Mouse (Mus musculus): ENCODE results near the gene Gm17490. TPM values are rescaled to one million over a fixed set of nuclear protein-coding genes. Genes with fewer than 3 reads are reported as not detected.

Gene Gm17490
- total RNA-seq, 2 experiments from 2014 or later: not detected

- TF ChIP-seq CTCF (IDR thresholded peaks at IDR 0.05): no peak
- DNase-seq (ENCODE audit: extremely low spot score in 1 of 2, low spot score in 2 of 2): no peak
- H3K27ac ChIP-seq: no peak overlapping the region
- H3K4me3 ChIP-seq: no peak overlapping the region
- intact Hi-C loops (cut with DNase I): no loop called here
Observed at GRCm38 (mm10) chr2:11653330-11653729, 27.3 kb upstream of the Gm17490 start.

GRCm38 (mm10) chr2:11652780-11653179 lies 26.7 kb upstream of the Gm17490 start:
- intact Hi-C loops (cut with DNase I): no loop called here
- no peak overlapping the region for H3K27ac ChIP-seq
- no peak for TF ChIP-seq CTCF (IDR thresholded peaks at IDR 0.05)
- H3K4me3 ChIP-seq: no peak overlapping the region
- no peak for DNase-seq (ENCODE audit: extremely low spot score in 1 of 2, low spot score in 2 of 2)

GRCm38 (mm10) chr2:11652196-11652595 lies 26.1 kb upstream of the Gm17490 start:
- DNase-seq (ENCODE audit: extremely low spot score in 1 of 2, low spot score in 2 of 2): no peak
- intact Hi-C loops (cut with DNase I): no loop called here
- no peak overlapping the region for H3K27ac ChIP-seq
- H3K4me3 ChIP-seq: no peak overlapping the region
- TF ChIP-seq CTCF (IDR thresholded peaks at IDR 0.05): no peak

- Histone ChIP-seq H3K4me3 (no peak overlapping the region), H3K27ac (no peak overlapping the region)
- TF ChIP-seq CTCF (IDR thresholded peaks at IDR 0.05): no peak
- intact Hi-C loops (cut with DNase I): no loop called here
- DNase-seq (ENCODE audit: extremely low spot score in 1 of 2, low spot score in 2 of 2): peak in 1 of 2 experiments; percentile 13
Observed at GRCm38 (mm10) chr2:11651476-11651875, 25.4 kb upstream of the Gm17490 start.

- intact Hi-C loops (cut with DNase I): no loop called here
- H3K27ac ChIP-seq: no peak overlapping the region
- no peak for TF ChIP-seq CTCF (IDR thresholded peaks at IDR 0.05)
- DNase-seq (ENCODE audit: extremely low spot score in 1 of 2, low spot score in 2 of 2): no peak
- no peak overlapping the region for H3K4me3 ChIP-seq
Observed at GRCm38 (mm10) chr2:11645297-11645696, 19.2 kb upstream of the Gm17490 start.

- intact Hi-C loops (cut with DNase I): no loop called here
Observed at GRCm38 (mm10) chr2:11644057-11644456, 18.0 kb upstream of the Gm17490 start.

GRCm38 (mm10) chr2:11642451-11642941 lies 16.4 kb upstream of the Gm17490 start, which contains the start of gene Il2ra:
Il2ra (plus strand) TSS chr2:11642807.
- DNase-seq (ENCODE audit: extremely low spot score in 1 of 2, low spot score in 2 of 2): no peak
- TF ChIP-seq CTCF (IDR thresholded peaks at IDR 0.05): no peak
- intact Hi-C loops (cut with DNase I): no loop called here
- Histone ChIP-seq H3K4me3 (no peak within 1 kb of the TSS), H3K27ac (no peak within 1 kb of the TSS)

More at GRCm38 (mm10) chr2:11644057-11644456, 18.0 kb upstream of the Gm17490 start:
- no peak for DNase-seq (ENCODE audit: extremely low spot score in 1 of 2, low spot score in 2 of 2)
- Histone ChIP-seq H3K27ac (no peak overlapping the region), H3K4me3 (no peak overlapping the region)
- no peak for TF ChIP-seq CTCF (IDR thresholded peaks at IDR 0.05)

GRCm38 (mm10) chr2:11637115-11637514 lies 11.1 kb upstream of the Gm17490 start:
- H3K27ac ChIP-seq: no peak overlapping the region
- intact Hi-C loops (cut with DNase I): no loop called here

GRCm38 (mm10) chr2:11636138-11636480 lies 10.0 kb upstream of the Gm17490 start:
- H3K4me3 ChIP-seq: no peak overlapping the region
- DNase-seq (ENCODE audit: extremely low spot score in 1 of 2, low spot score in 2 of 2): no peak
- intact Hi-C loops (cut with DNase I): no loop called here
- no peak overlapping the region for H3K27ac ChIP-seq
- no peak for TF ChIP-seq CTCF (IDR thresholded peaks at IDR 0.05)

More at GRCm38 (mm10) chr2:11637115-11637514, 11.1 kb upstream of the Gm17490 start:
- no peak for DNase-seq (ENCODE audit: extremely low spot score in 1 of 2, low spot score in 2 of 2)
- no peak for TF ChIP-seq CTCF (IDR thresholded peaks at IDR 0.05)
- H3K4me3 ChIP-seq: no peak overlapping the region

- Histone ChIP-seq H3K27ac (no peak overlapping the region), H3K4me3 (no peak overlapping the region)
- TF ChIP-seq CTCF (IDR thresholded peaks at IDR 0.05): no peak
- intact Hi-C loops (cut with DNase I): no loop called here
- no peak for DNase-seq (ENCODE audit: extremely low spot score in 1 of 2, low spot score in 2 of 2)
Observed at GRCm38 (mm10) chr2:11635471-11636137, 9.5 kb upstream of the Gm17490 start.

GRCm38 (mm10) chr2:11635035-11635434 lies 9.0 kb upstream of the Gm17490 start:
- Histone ChIP-seq H3K27ac (no peak overlapping the region), H3K4me3 (no peak overlapping the region)
- intact Hi-C loops (cut with DNase I): no loop called here
- TF ChIP-seq CTCF (IDR thresholded peaks at IDR 0.05): no peak
- no peak for DNase-seq (ENCODE audit: extremely low spot score in 1 of 2, low spot score in 2 of 2)

- TF ChIP-seq CTCF (IDR thresholded peaks at IDR 0.05): no peak
- DNase-seq (ENCODE audit: extremely low spot score in 1 of 2, low spot score in 2 of 2): no peak
- Histone ChIP-seq H3K4me3 (no peak overlapping the region), H3K27ac (no peak overlapping the region)
- intact Hi-C loops (cut with DNase I): no loop called here
Observed at GRCm38 (mm10) chr2:11623726-11624125, 2.3 kb downstream of the Gm17490 start.

- DNase-seq (ENCODE audit: extremely low spot score in 1 of 2, low spot score in 2 of 2): no peak
- no peak for TF ChIP-seq CTCF (IDR thresholded peaks at IDR 0.05)
- Histone ChIP-seq H3K4me3 (no peak overlapping the region), H3K27ac (no peak overlapping the region)
- intact Hi-C loops (cut with DNase I): no loop called here
Observed at GRCm38 (mm10) chr2:11623173-11623572, 2.9 kb downstream of the Gm17490 start.

All from left cerebral cortex, adult 2 months (tissue).